Mouse (Mus musculus) gastrocnemius, postnatal 10 days (tissue): ENCODE measurements at regions not wholly inside any gene's neighbourhood (a gene's known extent, or its start where the extent isn't known, plus 50 kb on each side); places are given as distances from the start of the nearest gene placed in this dataset.

Experiments used
- DNase-seq: peaks from one replicate; pipeline ENCODE4 v3.0.0; 2021; ENCODE audit warnings: mixed read lengths

DNA sequence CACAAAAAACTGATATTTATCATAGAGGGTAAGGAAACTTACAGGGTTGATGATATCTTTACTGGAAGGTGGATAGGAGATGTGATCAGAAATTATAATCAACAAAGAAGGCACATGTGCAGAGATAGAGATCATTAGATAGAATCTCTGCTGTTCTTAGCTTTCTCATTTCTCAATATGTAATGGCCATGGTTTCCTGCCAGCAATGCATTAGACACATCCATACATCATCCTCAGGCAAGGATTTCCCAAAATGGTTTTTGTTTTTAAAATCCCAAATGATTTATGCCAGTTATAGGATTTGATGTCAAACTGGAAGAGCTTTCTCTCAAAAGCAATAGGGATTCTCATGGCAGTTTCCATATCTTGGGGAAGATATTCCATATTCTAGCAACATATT is 52.0 kb upstream of the C030005K15Rik start:
- no peak for DNase-seq

- DNase-seq = no peak
These were observed 52.8 kb upstream of the C030005K15Rik start for GRCm38 (mm10) chr10:97779335-97779734.

DNA sequence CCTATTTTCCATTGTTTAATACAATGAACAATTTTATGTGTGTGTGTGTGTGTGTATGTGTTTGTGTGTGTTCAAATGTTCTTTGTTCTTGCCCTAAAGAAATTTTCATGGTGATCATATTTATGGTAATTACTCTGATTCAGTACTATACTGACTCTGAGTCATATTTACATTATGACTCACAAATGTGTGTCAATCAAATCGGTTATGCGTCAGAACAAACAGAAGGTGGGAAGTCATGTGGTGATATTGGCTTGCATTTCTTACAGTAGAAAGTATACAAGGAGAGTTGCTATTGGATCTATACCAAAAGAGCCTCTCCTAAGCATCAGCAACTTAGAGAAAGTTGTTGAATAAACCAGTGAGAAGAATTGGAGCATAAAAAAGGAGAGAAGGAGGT is 67.2 kb upstream of the C030005K15Rik start:
- no peak for DNase-seq

DNA sequence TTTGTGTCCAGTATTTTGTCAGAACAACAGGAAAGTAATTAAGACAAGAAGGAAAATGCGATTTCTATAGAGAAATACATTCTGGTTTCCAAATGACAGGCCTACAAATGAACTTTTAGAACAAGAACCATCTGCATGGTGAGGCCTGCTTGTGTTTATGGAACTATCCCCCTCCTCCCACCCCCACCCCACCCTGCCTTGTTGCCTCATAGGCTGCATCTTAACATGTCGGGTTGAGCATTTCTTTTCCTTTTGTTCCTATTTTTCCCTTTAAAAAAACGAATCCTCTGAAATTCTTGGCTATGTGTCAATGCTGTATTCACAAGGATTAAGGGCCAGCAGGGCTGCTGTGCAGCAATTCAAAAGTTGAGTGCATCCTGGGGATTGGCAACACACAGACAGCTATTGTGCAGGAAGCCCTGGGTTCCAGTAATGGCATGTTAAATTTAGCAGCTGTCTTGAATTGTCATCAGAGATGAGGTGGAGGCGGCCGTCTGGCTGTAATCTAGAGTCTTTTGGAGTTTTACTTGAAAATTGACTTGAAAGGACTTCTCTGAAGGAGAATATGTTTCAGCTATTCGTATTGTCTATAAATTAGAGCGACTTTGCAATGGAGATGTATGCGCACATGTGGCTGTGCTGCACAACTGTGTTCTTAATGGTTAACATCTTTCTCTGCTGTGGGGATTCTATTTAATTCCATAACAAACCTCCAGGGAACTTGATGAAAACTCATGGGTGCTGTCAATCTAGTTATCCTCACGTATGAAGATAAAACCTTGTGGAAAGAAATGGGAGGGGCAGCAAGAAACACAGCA is 75.1 kb upstream of the C030005K15Rik start:
- no peak for DNase-seq

GRCm38 (mm10) chr10:97807947-97808346 is 81.4 kb upstream of the C030005K15Rik start:
- DNase-seq = no peak

- DNase-seq = no peak
These were observed 116.0 kb upstream of the C030005K15Rik start for GRCm38 (mm10) chr10:97842574-97842973.

DNA sequence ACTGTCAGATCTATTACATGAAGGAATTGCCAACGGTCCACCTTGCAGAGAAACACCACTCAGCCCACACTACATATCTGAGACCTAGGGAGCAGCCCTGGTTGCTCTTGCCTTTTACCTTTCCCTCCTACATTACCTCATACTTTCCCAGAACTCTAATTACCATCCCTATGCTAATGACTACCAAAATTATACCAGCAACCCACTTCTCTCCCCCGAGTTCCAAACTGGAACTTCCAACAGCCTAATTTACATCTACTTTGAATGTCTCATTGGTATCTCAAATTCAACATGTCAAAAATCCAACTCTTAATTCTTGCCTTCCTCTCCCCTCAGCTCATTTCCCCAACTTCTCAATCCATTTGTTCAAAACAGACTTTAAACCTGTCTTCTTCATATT is 124.9 kb upstream of the C030005K15Rik start:
- DNase-seq = no peak

GRCm38 (mm10) chr10:97877088-97877487 is 150.5 kb upstream of the C030005K15Rik start:
- DNase-seq = no peak

- DNase-seq = no peak
These were observed 159.5 kb upstream of the C030005K15Rik start for GRCm38 (mm10) chr10:97886049-97886448.

GRCm38 (mm10) chr10:97905793-97906192 is 179.2 kb upstream of the C030005K15Rik start:
- DNase-seq = no peak

- no peak for DNase-seq
These were observed 199.0 kb upstream of the C030005K15Rik start for GRCm38 (mm10) chr10:97925568-97925967.

- no peak for DNase-seq
These were observed 213.8 kb upstream of the C030005K15Rik start for GRCm38 (mm10) chr10:97940345-97940744.

DNA sequence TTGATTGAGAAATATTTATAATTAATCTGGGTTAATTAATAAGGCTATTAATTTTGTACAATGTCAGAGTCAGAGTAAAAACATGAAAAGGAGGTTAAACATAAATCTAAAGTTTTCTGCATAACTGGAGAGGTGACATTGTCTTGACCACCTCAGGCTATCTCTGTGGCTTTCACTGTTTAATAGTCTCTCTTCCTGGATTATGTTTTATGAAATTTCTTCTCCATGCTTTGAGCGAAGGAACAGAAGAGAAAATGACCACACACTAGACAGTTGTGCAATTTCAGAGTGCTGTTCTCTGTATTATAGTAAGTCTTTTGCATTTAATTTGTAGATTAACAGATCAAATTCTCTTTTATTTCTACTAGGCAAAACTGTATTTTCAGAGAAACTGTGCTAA is 239.3 kb upstream of the C030005K15Rik start:
- no peak for DNase-seq

GRCm38 (mm10) chr10:97966931-97967330 is 240.4 kb upstream of the C030005K15Rik start:
- no peak for DNase-seq

GRCm38 (mm10) chr10:98007037-98007436 is 280.5 kb upstream of the C030005K15Rik start:
- DNase-seq = no peak

DNA sequence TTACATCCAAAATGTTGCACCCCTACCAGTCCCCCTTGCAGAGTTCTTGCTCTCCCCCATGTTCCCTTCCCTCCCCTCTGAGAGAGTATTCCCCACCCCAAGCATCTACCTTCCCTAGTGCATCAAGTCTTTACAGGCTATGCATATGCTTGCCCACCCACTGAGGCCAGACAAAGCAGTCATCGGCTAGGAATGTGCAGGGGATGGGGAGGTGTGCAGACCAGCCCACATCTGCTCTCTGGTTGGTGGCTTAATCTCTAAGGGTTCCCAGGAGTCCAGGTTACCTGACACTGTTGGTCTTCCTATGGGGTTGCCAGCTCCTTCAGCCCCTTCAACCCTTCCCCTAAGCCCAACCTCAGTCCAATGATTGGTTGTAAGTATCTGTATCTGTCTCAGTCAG is 281.8 kb upstream of the C030005K15Rik start:
- no peak for DNase-seq

GRCm38 (mm10) chr10:98012916-98013315 is 286.4 kb upstream of the C030005K15Rik start:
- DNase-seq = no peak

GRCm38 (mm10) chr10:98014985-98015902 is 288.7 kb upstream of the C030005K15Rik start:
- DNase-seq = no peak

- no peak for DNase-seq
These were observed 290.2 kb upstream of the C030005K15Rik start for GRCm38 (mm10) chr10:98016596-98017304.

GRCm38 (mm10) chr10:98029124-98029523 is 302.6 kb upstream of the C030005K15Rik start:
- no peak for DNase-seq

DNA sequence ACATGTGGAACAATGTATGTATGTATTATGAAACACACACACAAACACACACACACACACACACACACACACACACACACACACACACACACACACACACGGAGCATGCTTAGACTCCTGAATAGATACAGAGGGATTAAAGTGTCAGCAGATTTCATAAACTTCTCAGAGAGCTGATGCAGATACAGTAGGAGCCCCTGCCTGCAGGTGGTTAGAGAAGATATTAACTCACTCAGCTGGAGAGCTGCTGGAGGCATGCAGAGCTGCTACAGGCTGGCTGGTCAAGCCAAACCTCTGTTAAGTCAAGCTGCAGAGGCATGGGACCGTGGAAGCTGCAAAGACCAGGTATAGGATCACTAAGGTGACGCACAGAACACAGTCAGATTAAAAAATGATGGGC is 303.1 kb upstream of the C030005K15Rik start:
- no peak for DNase-seq

DNA sequence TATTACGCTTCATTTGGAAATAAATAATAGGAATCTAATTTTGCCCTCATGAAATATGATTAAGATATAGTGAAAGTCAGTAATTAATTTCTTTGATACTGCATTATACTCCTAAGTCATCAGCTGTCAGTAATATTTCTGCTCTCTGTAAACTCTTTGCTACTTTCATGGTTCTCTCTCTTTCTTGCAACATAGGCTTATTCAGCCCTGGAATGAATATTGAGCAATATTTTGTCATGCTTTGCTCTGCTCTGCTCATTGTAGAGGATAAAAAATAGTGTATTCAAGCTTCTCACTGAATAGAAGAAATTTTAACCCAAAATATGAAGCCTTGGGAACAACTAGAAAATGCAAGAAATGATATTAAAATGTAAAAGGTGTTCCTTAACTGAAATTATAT is 306.1 kb upstream of the C030005K15Rik start:
- no peak for DNase-seq

DNA sequence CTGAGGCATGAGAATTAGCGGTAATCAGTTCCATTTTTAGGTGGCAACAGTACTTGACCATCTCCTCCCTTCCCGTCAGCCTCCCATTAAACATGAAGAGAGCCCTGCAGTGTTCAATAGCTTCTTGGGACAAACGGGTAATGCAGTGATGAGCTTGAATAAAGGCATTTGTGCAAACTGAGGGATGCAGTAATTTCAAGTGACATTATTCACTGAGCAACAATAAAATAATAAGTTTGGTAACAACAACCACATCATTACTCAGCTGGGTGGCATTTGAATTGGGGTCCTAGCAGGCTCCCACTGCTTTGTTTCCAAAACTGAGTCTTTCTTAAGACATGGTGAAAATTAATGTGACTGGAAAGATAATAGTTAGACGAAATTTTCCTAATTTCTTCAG is 315.2 kb upstream of the C030005K15Rik start:
- DNase-seq = no peak
